Comparison of ENCODE assay signal across 24 mouse cellular contexts in genomic region chr6:41161693-41162092, GRCm38 (mm10).
DNase-seq lines count a peak whose midpoint lies in the region; ATAC-seq lines count a peak whose summit lies in the region.
"Had no signal": no experiment of that assay in that cellular context is flagged by ENCODE, and none has a peak within 500 bp of the region (broad histone marks: within the 10 kb centered on the region; RNA-seq: fewer than 3 reads in every experiment).

No protein-coding gene starts in this region.

- DNase-seq in 416B (ENCODE audit: low read depth) (peak; percentile 52), MEL-GATA-1-ER (ENCODE audit: extremely low read depth, low read depth) (peak; percentile 39)
- DNase-seq in spleen, postnatal 10 days (ENCODE audit: low spot score in 2 of 2): no peak
- DNase-seq in thymus, adult 18-20 months: no peak
- DNase-seq: adrenal gland, adult 2 months; adrenal gland, postnatal 10 days; adrenal gland, postnatal 25 days; B cell, adult 2 months; cerebellum, adult 11 months; cerebellum, adult 18-20 months; cerebellum, adult 8-10 months; cerebellum, adult 9-11 months; cerebellum, postnatal 14 days; cerebellum, postnatal 36 days; forebrain, postnatal 0 days had no signal

- H3K36me3 ChIP-seq in kidney, embryonic 15.5 days: no peaks in the 10 kb centered on the region
- H3K36me3 ChIP-seq: embryonic facial prominence, embryonic 10.5 days; embryonic facial prominence, embryonic 12.5 days; forebrain, embryonic 15.5 days; G1E had no signal

- no peaks in the 10 kb centered on the region for H3K27me3 ChIP-seq in kidney, embryonic 15.5 days
- H3K27me3 ChIP-seq: CH12.LX; embryonic facial prominence, embryonic 12.5 days; forebrain, embryonic 13.5 days; forebrain, embryonic 15.5 days had no signal

- WGBS in kidney, embryonic 15.5 days: 57% methylated on average over 1 of the region's 1 CpGs

- H3K9ac ChIP-seq in kidney, embryonic 15.5 days: no peak overlapping the region
- H3K9ac ChIP-seq: embryonic facial prominence, embryonic 12.5 days; forebrain, embryonic 13.5 days; forebrain, embryonic 15.5 days; forebrain, postnatal 0 days had no signal

- peak; percentile 42 for ATAC-seq in megakaryocyte progenitor cell, adult 5-6 weeks (replicated peaks; ENCODE audit: poor library complexity)
- no peak for ATAC-seq in kidney, embryonic 15.5 days (replicated peaks; ENCODE audit: low FRiP score)
- ATAC-seq: CD4-positive, CD25-positive, alpha-beta regulatory T cell, adult 4 months; forebrain, embryonic 13.5 days; forebrain, embryonic 15.5 days; forebrain, postnatal 0 days had no signal

- no peaks in the 10 kb centered on the region for H3K9me3 ChIP-seq in kidney, embryonic 15.5 days (replicated peaks)
- H3K9me3 ChIP-seq: embryonic facial prominence, embryonic 10.5 days; embryonic facial prominence, embryonic 12.5 days; forebrain, embryonic 13.5 days; forebrain, embryonic 15.5 days; G1E had no signal

- H3K27ac ChIP-seq in kidney, embryonic 15.5 days: no peak overlapping the region
- H3K27ac ChIP-seq: embryonic facial prominence, embryonic 10.5 days; embryonic facial prominence, embryonic 12.5 days; forebrain, embryonic 13.5 days; forebrain, embryonic 15.5 days had no signal

- H3K4me3 ChIP-seq in kidney, embryonic 15.5 days (replicated peaks): no peak overlapping the region
- H3K4me3 ChIP-seq: embryonic facial prominence, embryonic 10.5 days; embryonic facial prominence, embryonic 12.5 days; forebrain, embryonic 13.5 days; forebrain, embryonic 15.5 days had no signal

- no peaks in the 10 kb centered on the region for H3K4me1 ChIP-seq in kidney, embryonic 15.5 days
- H3K4me1 ChIP-seq: embryonic facial prominence, embryonic 10.5 days; embryonic facial prominence, embryonic 12.5 days; forebrain, embryonic 13.5 days; forebrain, embryonic 15.5 days had no signal

- no peak overlapping the region for H3K4me2 ChIP-seq in kidney, embryonic 15.5 days
- H3K4me2 ChIP-seq: embryonic facial prominence, embryonic 12.5 days; forebrain, embryonic 13.5 days; forebrain, embryonic 15.5 days had no signal

Comparison
In these comparisons a context has a peak if more than half of its experiments do, and no peak if none do; other contexts are left out.
1. DNase-seq: peak in 416B (single experiment) and MEL-GATA-1-ER (single experiment); none in spleen, postnatal 10 days (0 of 2) and thymus, adult 18-20 months (0 of 2).